Mouse (Mus musculus) kidney, adult 2 months (tissue): ENCODE measurements around the gene Mfsd11.

Source experiments
- CTCF ChIP-seq: fragments of 200-500 bp; conservative IDR thresholded peaks from 2 replicates; pipeline ENCODE4 v1.5.1; 2011; ENCODE audit warnings: low read depth, mild to moderate bottlenecking, control low read depth, low read length, moderate library complexity, mixed read lengths; ENCODE audit not compliant: insufficient read depth, insufficient read length
- POLR2A ChIP-seq: fragments of 200-500 bp; IDR thresholded peaks from one replicate; pipeline ENCODE4 v1.6.1; 2011; ENCODE audit warnings: low read depth, low read length, control low read depth

DNA sequence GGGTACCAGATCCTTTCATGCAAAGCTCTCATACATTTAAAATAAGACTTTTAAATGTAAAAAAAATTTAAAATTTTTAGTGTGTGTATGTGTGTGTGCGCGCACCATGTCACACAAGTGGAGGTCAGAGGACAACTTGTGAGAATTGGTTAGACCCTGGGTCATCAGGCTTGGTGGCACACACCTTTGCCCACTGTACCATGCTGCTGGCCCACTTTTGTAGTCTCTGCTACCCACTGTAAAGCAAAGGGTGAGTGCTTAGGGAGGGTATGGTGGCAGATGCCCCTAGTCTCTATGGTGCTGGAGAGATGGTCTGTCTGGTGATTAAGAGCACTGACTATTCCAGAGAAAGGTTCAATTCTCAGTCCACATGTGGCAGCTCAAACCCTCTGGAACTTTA, 29.0 kb upstream of the Mfsd11 start:
- TF ChIP-seq CTCF (no peak), POLR2A (no peak)
